Mouse (Mus musculus) G1E (cell line): ENCODE results near the gene Spout1.

Source experiments
- CTCF ChIP-seq: IDR thresholded peaks from 2 replicates; pipeline ENCODE4 v1.5.1; 2012; ENCODE audit warnings: low read depth, low read length, inconsistent platforms, mixed read lengths
- GATA1 ChIP-seq: IDR thresholded peaks from 2 replicates; pipeline ENCODE4 v1.6.1; 2012; ENCODE audit warnings: borderline replicate concordance, low read length, inconsistent platforms, mixed read lengths
- GATA2 ChIP-seq: IDR thresholded peaks from 2 replicates; pipeline ENCODE4 v1.6.1; 2012; ENCODE audit warnings: low read depth, low read length, inconsistent platforms, borderline replicate concordance
- POLR2AphosphoS5 ChIP-seq: IDR thresholded peaks from 2 replicates; pipeline ENCODE4 v1.6.1; 2012; ENCODE audit warnings: low read depth, low read length, inconsistent platforms; ENCODE audit not compliant: insufficient replicate concordance
- TAL1 ChIP-seq: conservative IDR thresholded peaks from 2 replicates; pipeline ENCODE4 v1.6.1; 2012; ENCODE audit warnings: low read depth, low read length, inconsistent platforms, mixed read lengths

DNA sequence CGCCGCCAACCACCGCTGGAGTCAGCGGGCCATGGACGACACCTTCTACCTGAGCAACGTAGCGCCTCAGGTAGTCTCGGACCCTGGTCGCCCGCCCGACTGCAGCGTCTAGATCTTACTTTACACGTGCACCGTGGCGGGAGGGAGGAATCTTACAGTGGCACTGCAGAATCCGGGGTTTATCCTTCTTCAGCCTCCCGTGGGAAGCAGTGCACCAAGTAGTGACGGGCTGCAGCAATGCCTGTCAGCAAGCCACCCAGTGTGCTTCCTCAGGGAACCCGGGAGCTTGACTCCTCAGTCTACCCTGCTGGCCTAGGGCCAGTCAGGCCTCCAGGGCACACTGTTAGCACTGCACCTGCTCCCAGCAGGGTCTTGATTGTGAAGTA is 6.3 kb downstream of the Spout1 start:
- TF ChIP-seq CTCF, result no peak
- TF ChIP-seq TAL1, result no peak
- no peak for TF ChIP-seq GATA1
- no peak for TF ChIP-seq POLR2AphosphoS5
- TF ChIP-seq GATA2, result no peak
